Mouse (Mus musculus): ENCODE measurements around the gene Tbcd.

GRCm38 (mm10) chr11:121647321-121647720 lies 195.6 kb downstream of the Tbcd start:
- TF ChIP-seq CTCF (IDR thresholded peaks at IDR 0.05; ENCODE audit: borderline replicate concordance, control insufficient read depth, extremely low read depth, insufficient read depth, low read length, poor library complexity) = no peak
- TF ChIP-seq POLR2A (IDR thresholded peaks at IDR 0.05; ENCODE audit: control insufficient read depth, extremely low read depth, insufficient read depth, low read length, poor library complexity) = no peak

Measured in thymus, adult 2 months (tissue).